Mouse (Mus musculus) kidney, adult 18-20 months (tissue): ENCODE measurements at regions not wholly inside any gene's neighbourhood (a gene's known extent, or its start where the extent isn't known, plus 50 kb on each side); places are given as distances from the start of the nearest gene placed in this dataset.

Source experiments
- DNase-seq: peaks from one replicate; pipeline ENCODE4 v3.0.0; 2021

GRCm38 (mm10) chr10:37438312-37438711, 299.6 kb upstream of the Marcks start:
- DNase-seq = no peak

GRCm38 (mm10) chr10:37436849-37437248, 298.1 kb upstream of the Marcks start:
- DNase-seq = no peak

GRCm38 (mm10) chr10:37434229-37434628, 295.5 kb upstream of the Marcks start:
- DNase-seq = no peak

- DNase-seq = no peak
Observed at GRCm38 (mm10) chr10:37423047-37423446, 284.3 kb upstream of the Marcks start.

GRCm38 (mm10) chr10:37422612-37423011, 283.9 kb upstream of the Marcks start:
- no peak for DNase-seq

- DNase-seq = no peak
Observed at GRCm38 (mm10) chr10:37416321-37416720, 277.6 kb upstream of the Marcks start.

GRCm38 (mm10) chr10:37412401-37412800, 273.7 kb upstream of the Marcks start:
- no peak for DNase-seq

- no peak for DNase-seq
Observed at GRCm38 (mm10) chr10:37409749-37410148, 271.0 kb upstream of the Marcks start.

- DNase-seq = no peak
Observed at GRCm38 (mm10) chr10:37407487-37407886, 268.8 kb upstream of the Marcks start.

- DNase-seq = no peak
Observed at GRCm38 (mm10) chr10:37404933-37405332, 266.2 kb upstream of the Marcks start.

- no peak for DNase-seq
Observed at GRCm38 (mm10) chr10:37404407-37404806, 265.7 kb upstream of the Marcks start.

GRCm38 (mm10) chr10:37402376-37402775, 263.7 kb upstream of the Marcks start:
- DNase-seq = no peak

GRCm38 (mm10) chr10:37400991-37401390, 262.3 kb upstream of the Marcks start:
- no peak for DNase-seq

- no peak for DNase-seq
Observed at GRCm38 (mm10) chr10:37400379-37400778, 261.7 kb upstream of the Marcks start.

- peak; percentile 15 for DNase-seq
Observed at GRCm38 (mm10) chr10:37397271-37397991, 258.7 kb upstream of the Marcks start.

GRCm38 (mm10) chr10:37390011-37390410, 251.3 kb upstream of the Marcks start:
- DNase-seq = no peak

GRCm38 (mm10) chr10:37386216-37386615, 247.5 kb upstream of the Marcks start:
- DNase-seq = no peak

GRCm38 (mm10) chr10:37380024-37380423, 241.3 kb upstream of the Marcks start:
- DNase-seq = no peak

- no peak for DNase-seq
Observed at GRCm38 (mm10) chr10:37378002-37378702, 239.4 kb upstream of the Marcks start.

GRCm38 (mm10) chr10:37377258-37378001, 238.7 kb upstream of the Marcks start:
- no peak for DNase-seq

- DNase-seq = no peak
Observed at GRCm38 (mm10) chr10:37376172-37376571, 237.5 kb upstream of the Marcks start.

- DNase-seq = no peak
Observed at GRCm38 (mm10) chr10:37375648-37376047, 236.9 kb upstream of the Marcks start.

- DNase-seq = no peak
Observed at GRCm38 (mm10) chr10:37368997-37369679, 230.4 kb upstream of the Marcks start.
